Mouse (Mus musculus): ENCODE data around the gene Gcc1.

The Gcc1 gene

DNA sequence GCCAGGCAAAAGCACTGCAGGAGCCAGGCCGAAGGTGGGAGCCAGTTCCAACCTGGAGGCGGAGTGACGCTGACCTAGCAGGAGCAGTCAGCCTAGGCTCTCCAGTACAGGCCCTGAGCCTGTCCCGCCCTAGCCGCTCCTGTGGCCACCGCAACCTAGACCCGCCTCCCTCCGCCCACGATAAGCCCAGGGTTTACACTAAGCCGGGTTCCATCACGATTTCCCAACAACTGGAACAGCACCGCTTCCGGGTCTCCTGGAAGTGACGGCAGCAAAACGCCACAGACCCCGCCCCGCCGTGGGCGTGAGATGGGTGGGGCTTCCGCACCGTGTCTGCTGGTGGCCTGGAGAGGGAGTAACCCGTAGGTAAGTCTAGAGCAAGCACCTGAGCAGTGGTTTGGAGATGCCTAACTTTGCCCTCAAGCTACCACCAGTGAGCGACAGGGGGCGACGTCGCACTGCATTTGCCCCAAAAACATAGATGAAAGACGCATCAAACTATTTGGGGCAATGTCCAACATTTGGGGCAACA lies 6.7 kb downstream of the Gcc1 start:
- peak; percentile 99 for DNase-seq (ENCODE audit: low read depth)

DNA sequence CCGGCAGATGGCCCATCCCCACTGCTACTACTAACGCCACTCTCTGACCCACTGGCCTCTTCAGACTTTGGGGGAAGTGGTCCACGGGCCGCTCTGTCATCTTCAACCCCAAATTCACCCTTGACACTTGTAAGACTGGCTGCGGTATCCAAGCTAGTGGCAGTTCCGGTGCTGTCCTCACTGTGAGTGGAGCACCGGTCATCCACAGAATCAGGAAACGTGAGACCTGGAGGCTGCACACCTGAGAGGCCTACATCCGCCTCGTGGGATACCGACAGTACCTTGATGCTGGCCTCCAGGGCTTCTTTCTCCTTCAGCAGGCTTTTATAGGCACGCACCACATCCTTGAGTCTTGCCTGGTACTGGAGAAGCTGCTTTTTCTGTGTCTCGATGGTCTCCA lies 7.3 kb downstream of the Gcc1 start:
- DNase-seq (ENCODE audit: low read depth): peak; percentile 33

- DNase-seq (ENCODE audit: low read depth): no peak
Measured at GRCm38 (mm10) chr6:28420361-28420760, 7.8 kb downstream of the Gcc1 start.

- no peak for DNase-seq (ENCODE audit: low read depth)
Measured at GRCm38 (mm10) chr6:28419673-28420072, 8.5 kb downstream of the Gcc1 start.

DNA sequence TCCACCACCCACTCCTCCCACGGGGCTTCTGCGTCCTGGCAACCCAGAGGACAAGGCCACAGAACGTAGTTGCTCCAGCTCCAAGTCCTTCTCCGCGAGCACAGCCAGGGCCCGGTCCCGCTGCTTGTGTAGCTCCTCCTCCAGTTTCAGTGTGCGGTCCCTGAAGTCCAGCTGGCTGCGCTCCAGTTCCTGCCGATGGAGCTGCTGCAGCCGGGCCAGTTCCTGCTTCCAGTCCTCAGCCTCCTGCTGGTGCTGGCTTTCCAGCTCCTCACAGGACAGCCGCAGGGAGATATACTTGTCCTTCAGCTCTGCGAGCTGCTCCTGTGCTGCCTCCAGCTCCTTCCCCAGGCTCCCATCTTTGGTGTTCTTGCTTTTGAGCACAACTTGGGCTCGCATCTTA lies 9.7 kb downstream of the Gcc1 start:
- DNase-seq (ENCODE audit: low read depth): no peak

GRCm38 (mm10) chr6:28416981-28417380 lies 11.2 kb downstream of the Gcc1 start:
- DNase-seq (ENCODE audit: low read depth): no peak

- no peak for DNase-seq (ENCODE audit: low read depth)
Measured at GRCm38 (mm10) chr6:28411236-28411635, 17.0 kb downstream of the Gcc1 start.

- peak; percentile 62 for DNase-seq (ENCODE audit: low read depth)
Measured at GRCm38 (mm10) chr6:28410053-28410452, 18.1 kb downstream of the Gcc1 start.

- peak; percentile 60 for DNase-seq (ENCODE audit: low read depth)
Measured at GRCm38 (mm10) chr6:28399791-28400190, 28.4 kb downstream of the Gcc1 start.

- DNase-seq (ENCODE audit: low read depth): peak; percentile 18
Measured at GRCm38 (mm10) chr6:28398726-28399125, 29.5 kb downstream of the Gcc1 start.

DNA sequence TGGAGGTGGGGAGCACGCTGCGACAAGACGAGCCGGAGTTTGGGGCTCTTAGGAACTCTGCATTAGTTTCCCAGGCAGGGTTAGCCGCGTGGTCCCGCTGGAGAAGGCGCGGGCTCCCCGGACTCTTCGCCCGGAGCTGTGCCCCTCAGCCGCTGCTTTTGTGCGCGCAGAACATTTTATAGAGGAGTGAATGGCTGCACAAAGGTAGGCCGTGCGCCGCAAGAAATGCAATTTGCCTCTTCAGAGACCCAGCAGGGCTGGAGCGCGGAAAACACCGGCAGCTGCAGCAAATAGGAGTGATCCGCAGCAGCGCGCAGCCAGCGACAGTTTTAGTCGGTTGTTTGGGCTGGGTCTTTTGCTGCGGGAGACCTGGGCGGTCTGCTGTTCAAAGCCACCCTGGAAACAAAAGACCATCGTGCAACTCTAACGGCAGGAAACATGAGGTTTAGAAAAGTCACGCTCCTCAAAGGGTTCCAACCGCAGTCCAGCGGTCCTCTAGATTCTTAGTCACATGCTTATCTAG lies 30.4 kb downstream of the Gcc1 start, which contains the start of gene Zfp800:
Zfp800 (minus strand) TSS at position 325 of the 523 bp plus-strand sequence.
- DNase-seq (ENCODE audit: low read depth): peak; percentile 53

- DNase-seq (ENCODE audit: low read depth): peak; percentile 34
Measured at GRCm38 (mm10) chr6:28396853-28397457, 31.2 kb downstream of the Gcc1 start.

GRCm38 (mm10) chr6:28396051-28396852 lies 31.9 kb downstream of the Gcc1 start:
- DNase-seq (ENCODE audit: low read depth): no peak

GRCm38 (mm10) chr6:28389038-28389437 lies 39.2 kb downstream of the Gcc1 start:
- DNase-seq (ENCODE audit: low read depth): no peak

DNA sequence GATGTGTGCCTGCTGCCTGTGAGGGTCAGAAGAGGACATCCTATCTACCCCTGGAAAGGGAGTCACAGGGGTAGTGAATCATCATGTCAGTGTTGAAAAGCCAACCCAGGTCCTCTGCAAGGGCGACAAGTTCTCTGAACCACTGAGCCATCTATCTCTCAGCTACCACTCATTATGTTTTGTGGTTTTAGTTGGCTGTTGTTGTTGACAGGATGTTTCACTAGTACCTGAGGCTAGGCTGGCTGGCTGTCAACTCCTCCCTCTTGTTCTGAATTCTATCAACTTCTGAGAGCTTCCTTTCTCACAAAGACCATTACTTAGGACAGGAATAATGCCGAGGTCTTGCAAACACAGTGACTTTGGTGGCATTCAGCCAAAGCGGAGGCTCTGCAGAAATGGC lies 43.0 kb downstream of the Gcc1 start:
- DNase-seq (ENCODE audit: low read depth): peak; percentile 11

GRCm38 (mm10) chr6:28381983-28382382 lies 46.2 kb downstream of the Gcc1 start:
- DNase-seq (ENCODE audit: low read depth): peak; percentile 69

- DNase-seq (ENCODE audit: low read depth): no peak
Measured at GRCm38 (mm10) chr6:28369966-28370683, 58.1 kb downstream of the Gcc1 start.

- DNase-seq (ENCODE audit: low read depth): no peak
Measured at GRCm38 (mm10) chr6:28367575-28367974, 60.6 kb downstream of the Gcc1 start.

Data from naive thymus-derived CD4-positive, alpha-beta T cell, adult 2 months (primary cell).